Mouse (Mus musculus): ENCODE measurements at regions not wholly inside any gene's neighbourhood (a gene's known extent, or its start where the extent isn't known, plus 50 kb on each side); places are given as distances from the start of the nearest gene placed in this dataset.

GRCm38 (mm10) chr8:91949110-91949509 is 147.2 kb upstream of the Irx3 start:
- no peaks in the 10 kb centered on the region for H3K36me3 ChIP-seq
- no peak overlapping the region for H3K9ac ChIP-seq
- WGBS (ENCODE audit: insufficient replicate concordance), result 72% methylated on average over 9 of the region's 9 CpGs
- no peak overlapping the region for H3K4me2 ChIP-seq
- H3K4me1 ChIP-seq, result no peaks in the 10 kb centered on the region
- no peak overlapping the region for H3K4me3 ChIP-seq
- no peaks in the 10 kb centered on the region for H3K9me3 ChIP-seq (replicated peaks)
- ATAC-seq, result no peak
- H3K27me3 ChIP-seq (replicated peaks), result peaks cover 16% of the 10 kb centered on the region
- H3K27ac ChIP-seq, result no peak overlapping the region

- Histone ChIP-seq H3K4me1 (no peaks in the 10 kb centered on the region), H3K9me3 (replicated peaks) (no peaks in the 10 kb centered on the region), H3K36me3 (no peaks in the 10 kb centered on the region), H3K4me2 (no peak overlapping the region), H3K4me3 (no peak overlapping the region), H3K27me3 (replicated peaks) (peaks cover 22% of the 10 kb centered on the region), H3K27ac (no peak overlapping the region), H3K9ac (no peak overlapping the region)
- ATAC-seq, result no peak
- 71% methylated on average over 18 of the region's 18 CpGs for WGBS (ENCODE audit: insufficient replicate concordance)
Observed at GRCm38 (mm10) chr8:91948173-91948940, 146.5 kb upstream of the Irx3 start.

GRCm38 (mm10) chr8:91941005-91941404 is 139.1 kb upstream of the Irx3 start:
- Histone ChIP-seq H3K27ac (no peak overlapping the region), H3K27me3 (replicated peaks) (peaks cover 32% of the 10 kb centered on the region), H3K4me2 (no peak overlapping the region), H3K9ac (no peak overlapping the region), H3K9me3 (replicated peaks) (0 out of 2 replicates have a peak, but pooled peaks cover 3% of the 10 kb centered on the region), H3K36me3 (no peaks in the 10 kb centered on the region), H3K4me1 (no peaks in the 10 kb centered on the region), H3K4me3 (no peak overlapping the region)
- WGBS (ENCODE audit: insufficient replicate concordance), result 45% methylated on average over 5 of the region's 5 CpGs
- no peak for ATAC-seq

GRCm38 (mm10) chr8:91937227-91937626 is 135.4 kb upstream of the Irx3 start:
- no peaks in the 10 kb centered on the region for H3K36me3 ChIP-seq
- 24% methylated on average over 2 of the region's 2 CpGs for WGBS (ENCODE audit: insufficient replicate concordance)
- H3K4me3 ChIP-seq, result no peak overlapping the region
- no peak overlapping the region for H3K9ac ChIP-seq
- ATAC-seq, result no peak
- no peak overlapping the region for H3K27ac ChIP-seq
- no peak overlapping the region for H3K4me2 ChIP-seq
- H3K9me3 ChIP-seq (replicated peaks), result 0 out of 2 replicates have a peak, but pooled peaks cover 3% of the 10 kb centered on the region
- peaks cover 24% of the 10 kb centered on the region for H3K27me3 ChIP-seq (replicated peaks)
- no peaks in the 10 kb centered on the region for H3K4me1 ChIP-seq

GRCm38 (mm10) chr8:91930520-91930919 is 128.7 kb upstream of the Irx3 start:
- Histone ChIP-seq H3K27me3 (replicated peaks) (peaks cover 21% of the 10 kb centered on the region; the same call in 1 of the 2 replicates), H3K4me3 (no peak overlapping the region), H3K4me2 (no peak overlapping the region), H3K36me3 (no peaks in the 10 kb centered on the region), H3K9ac (no peak overlapping the region), H3K9me3 (replicated peaks) (no peaks in the 10 kb centered on the region), H3K27ac (no peak overlapping the region), H3K4me1 (no peaks in the 10 kb centered on the region)
- no peak for ATAC-seq
- WGBS (ENCODE audit: insufficient replicate concordance), result 53% methylated on average over 4 of the region's 4 CpGs

DNA sequence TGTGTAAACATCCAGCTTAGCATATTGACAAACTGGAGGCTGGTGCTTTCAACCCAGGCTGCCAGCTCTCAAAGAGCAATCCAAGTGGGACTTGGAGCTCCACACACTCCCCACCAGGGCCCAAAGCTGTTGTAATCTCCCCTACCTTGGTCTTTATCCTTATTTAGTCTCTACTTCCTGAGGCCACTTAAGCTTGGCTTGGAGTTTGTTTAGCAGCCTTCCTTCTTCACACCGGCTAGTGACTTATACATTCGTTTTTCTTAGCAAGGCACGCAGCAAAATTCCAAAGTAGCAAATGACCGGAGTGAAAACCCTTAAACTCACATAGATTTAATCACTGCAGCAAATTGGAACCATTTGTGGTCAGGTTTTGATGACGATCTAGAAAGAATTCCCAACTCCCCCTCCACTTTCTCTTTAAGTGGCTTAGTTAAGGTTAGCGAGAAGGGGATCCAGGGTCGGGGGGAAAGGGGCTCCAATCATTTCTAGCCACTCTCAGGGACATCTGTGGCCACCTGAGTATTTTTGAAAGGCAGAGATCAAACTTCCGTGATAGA is 124.2 kb upstream of the Irx3 start:
- Histone ChIP-seq H3K27ac (no peak overlapping the region), H3K4me1 (peaks cover 9% of the 10 kb centered on the region), H3K4me2 (no peak overlapping the region), H3K4me3 (no peak overlapping the region), H3K36me3 (no peaks in the 10 kb centered on the region), H3K27me3 (replicated peaks) (0 out of 2 replicates have a peak, but pooled peaks cover 12% of the 10 kb centered on the region), H3K9ac (no peak overlapping the region), H3K9me3 (replicated peaks) (no peaks in the 10 kb centered on the region)
- WGBS (ENCODE audit: insufficient replicate concordance), result 55% methylated on average over 8 of the region's 8 CpGs
- no peak for ATAC-seq

DNA sequence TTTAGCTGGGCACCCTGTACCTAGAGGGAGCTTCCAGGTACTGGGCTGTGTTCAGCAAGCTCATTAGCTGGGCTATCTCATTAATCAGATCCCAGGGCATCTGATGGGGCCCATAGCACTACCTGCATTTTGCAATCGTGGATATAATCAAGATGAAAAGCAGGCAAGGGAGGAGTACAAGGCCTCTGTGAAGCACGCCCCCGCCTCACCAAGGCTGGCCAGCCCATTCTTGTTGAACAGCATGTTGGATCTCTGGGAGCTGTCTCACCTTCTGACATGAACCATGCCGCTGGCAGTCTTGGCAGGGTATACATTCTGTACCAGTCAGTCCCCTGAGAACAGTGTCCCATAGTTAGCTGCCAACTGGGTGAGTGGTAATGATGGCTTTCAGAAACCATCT is 122.3 kb upstream of the Irx3 start:
- H3K27ac ChIP-seq, result no peak overlapping the region
- ATAC-seq, result no peak
- WGBS (ENCODE audit: insufficient replicate concordance), result 79% methylated on average over 4 of the region's 4 CpGs
- peaks cover 9% of the 10 kb centered on the region for H3K4me1 ChIP-seq
- H3K4me3 ChIP-seq, result no peak overlapping the region
- H3K9me3 ChIP-seq (replicated peaks), result no peaks in the 10 kb centered on the region
- 0 out of 2 replicates have a peak, but pooled peaks cover 12% of the 10 kb centered on the region for H3K27me3 ChIP-seq (replicated peaks)
- no peaks in the 10 kb centered on the region for H3K36me3 ChIP-seq
- no peak overlapping the region for H3K9ac ChIP-seq
- H3K4me2 ChIP-seq, result no peak overlapping the region

DNA sequence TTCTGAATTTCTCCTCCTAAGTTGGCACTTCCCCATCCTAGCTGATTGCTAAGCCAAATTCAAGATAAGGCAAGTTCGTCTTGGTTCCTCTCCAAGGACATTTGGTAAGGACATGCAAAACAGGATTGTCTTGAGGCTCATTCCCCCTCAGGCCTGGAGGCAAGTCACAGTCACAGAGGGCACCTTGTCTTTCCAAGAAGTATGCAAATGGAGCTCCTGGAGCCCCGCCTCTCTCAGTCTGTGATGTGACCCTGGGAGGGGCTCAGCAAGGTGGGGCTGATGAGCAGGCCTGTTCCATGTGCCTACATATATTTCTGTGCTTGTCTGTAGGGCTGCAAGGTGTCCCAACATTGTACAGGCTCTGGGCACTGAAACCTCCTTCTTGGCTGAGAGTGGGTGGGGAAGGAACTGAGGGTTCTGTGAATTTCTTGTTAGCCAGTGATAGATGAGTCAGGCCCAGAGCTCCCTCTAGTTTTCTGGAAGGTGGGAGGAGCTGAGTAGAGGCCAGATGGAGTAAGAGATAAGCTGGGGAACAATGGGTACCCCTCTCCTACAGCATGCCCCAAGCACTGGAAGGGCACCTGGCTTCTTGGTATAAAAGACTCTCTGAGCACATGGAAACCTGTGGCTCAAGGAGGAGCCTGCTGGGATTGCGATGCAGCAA is 120.5 kb upstream of the Irx3 start:
- peak; percentile 71 for ATAC-seq
- Histone ChIP-seq H3K27me3 (replicated peaks) (0 out of 2 replicates have a peak, but pooled peaks cover 3% of the 10 kb centered on the region), H3K36me3 (no peaks in the 10 kb centered on the region), H3K9ac (no peak overlapping the region), H3K27ac (no peak overlapping the region), H3K9me3 (replicated peaks) (no peaks in the 10 kb centered on the region), H3K4me2 (no peak overlapping the region), H3K4me1 (peaks cover 9% of the 10 kb centered on the region), H3K4me3 (no peak overlapping the region)
- 56% methylated on average over 3 of the region's 3 CpGs for WGBS (ENCODE audit: insufficient replicate concordance)

DNA sequence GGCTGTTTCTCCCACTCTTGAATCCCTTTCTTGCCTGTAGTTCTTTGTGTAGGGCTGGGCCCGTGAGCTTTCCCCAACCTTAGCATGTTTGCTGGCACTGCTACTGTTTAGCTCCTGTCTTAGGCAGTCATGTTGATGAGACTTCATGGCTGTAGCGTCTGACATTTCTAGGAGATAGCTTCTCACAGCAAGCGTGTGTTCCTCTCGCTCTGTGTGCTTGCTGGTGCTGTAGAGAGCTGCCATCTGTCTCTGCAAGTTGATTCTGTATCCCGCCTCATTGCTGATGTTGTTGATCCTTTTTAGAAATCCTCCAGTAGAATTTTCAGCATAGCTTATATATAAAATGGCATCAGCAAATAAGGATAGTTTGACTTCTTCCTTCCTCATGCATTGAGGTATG is 116.0 kb upstream of the Irx3 start:
- ATAC-seq, result no peak
- Histone ChIP-seq H3K4me2 (no peak overlapping the region), H3K36me3 (no peaks in the 10 kb centered on the region), H3K27ac (no peak overlapping the region), H3K4me1 (peaks cover 9% of the 10 kb centered on the region), H3K9ac (no peak overlapping the region), H3K9me3 (replicated peaks) (no peaks in the 10 kb centered on the region), H3K4me3 (no peak overlapping the region), H3K27me3 (replicated peaks) (no peaks in the 10 kb centered on the region)
- 66% methylated on average over 5 of the region's 5 CpGs for WGBS (ENCODE audit: insufficient replicate concordance)

GRCm38 (mm10) chr8:91913971-91914370 is 112.1 kb upstream of the Irx3 start:
- H3K9ac ChIP-seq, result no peak overlapping the region
- H3K27ac ChIP-seq, result no peak overlapping the region
- no peak overlapping the region for H3K4me2 ChIP-seq
- H3K27me3 ChIP-seq (replicated peaks), result no peaks in the 10 kb centered on the region
- WGBS (ENCODE audit: insufficient replicate concordance), result 62% methylated on average over 5 of the region's 5 CpGs
- no peaks in the 10 kb centered on the region for H3K4me1 ChIP-seq
- ATAC-seq, result no peak
- H3K9me3 ChIP-seq (replicated peaks), result no peaks in the 10 kb centered on the region
- H3K4me3 ChIP-seq, result no peak overlapping the region
- no peaks in the 10 kb centered on the region for H3K36me3 ChIP-seq

GRCm38 (mm10) chr8:91913121-91913520 is 111.3 kb upstream of the Irx3 start:
- no peak overlapping the region for H3K27ac ChIP-seq
- no peaks in the 10 kb centered on the region for H3K9me3 ChIP-seq (replicated peaks)
- H3K4me2 ChIP-seq, result no peak overlapping the region
- WGBS (ENCODE audit: insufficient replicate concordance), result 38% methylated on average over 6 of the region's 6 CpGs
- H3K36me3 ChIP-seq, result no peaks in the 10 kb centered on the region
- H3K27me3 ChIP-seq (replicated peaks), result 0 out of 2 replicates have a peak, but pooled peaks cover 6% of the 10 kb centered on the region
- no peak overlapping the region for H3K4me3 ChIP-seq
- no peaks in the 10 kb centered on the region for H3K4me1 ChIP-seq
- no peak for ATAC-seq
- H3K9ac ChIP-seq, result no peak overlapping the region

DNA sequence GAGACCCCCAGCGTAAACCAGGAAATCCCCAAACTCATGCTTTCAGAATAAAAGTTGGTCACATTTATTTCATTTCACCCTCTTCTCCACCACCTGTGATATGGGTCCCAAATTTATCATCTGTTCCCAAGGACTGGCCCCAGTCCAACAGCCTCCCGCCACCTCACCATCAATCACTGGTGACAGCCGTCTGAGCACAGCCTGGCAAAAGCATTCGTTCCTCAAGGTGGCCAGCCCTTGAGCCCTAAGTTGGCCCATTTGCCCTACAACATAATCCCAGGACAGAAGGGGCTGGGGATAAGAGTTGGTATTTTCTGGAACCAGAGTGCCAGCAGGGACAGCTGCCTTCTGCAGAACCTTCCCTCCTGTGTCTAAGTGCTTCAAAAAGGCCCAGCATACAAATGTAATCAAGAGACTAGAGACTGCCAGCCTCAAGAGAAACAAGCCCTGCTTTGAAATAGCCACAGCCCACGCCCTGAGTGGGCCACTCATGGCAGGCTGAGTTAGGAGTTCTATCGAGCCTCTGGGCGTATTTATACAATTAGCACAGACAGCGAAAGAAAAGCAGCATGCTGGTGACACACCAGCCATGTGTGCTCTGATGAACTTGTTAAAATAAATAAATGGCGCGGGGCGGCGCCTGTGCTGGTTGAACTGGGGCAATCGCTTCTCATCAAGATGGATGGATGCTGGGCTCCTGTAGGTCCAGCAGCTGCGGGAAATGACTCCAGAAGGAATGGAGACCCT is 107.9 kb upstream of the Irx3 start:
- Histone ChIP-seq H3K4me2 (no peak overlapping the region), H3K4me3 (no peak overlapping the region), H3K27ac (no peak overlapping the region), H3K36me3 (no peaks in the 10 kb centered on the region), H3K27me3 (replicated peaks) (0 out of 2 replicates have a peak, but pooled peaks cover 12% of the 10 kb centered on the region), H3K9ac (no peak overlapping the region), H3K4me1 (no peaks in the 10 kb centered on the region), H3K9me3 (replicated peaks) (no peaks in the 10 kb centered on the region)
- 66% methylated on average over 14 of the region's 14 CpGs for WGBS (ENCODE audit: insufficient replicate concordance)
- ATAC-seq, result no peak

Measured in liver, embryonic 12.5 days (tissue).